Mouse (Mus musculus) heart, embryonic 15.5 days (tissue): ENCODE measurements at regions not wholly inside any gene's neighbourhood (a gene's known extent, or its start where the extent isn't known, plus 50 kb on each side); places are given as distances from the start of the nearest gene placed in this dataset.

Source experiments
- ATAC-seq: fragments of 200-750 bp; cut with Nextera tagmentation; replicated peaks from 2 replicates; pipeline ENCODE4 v1.8.0; 2017; ENCODE audit warnings: low read depth, moderate TSS enrichment; ENCODE audit not compliant: insufficient number of reproducible peaks, insufficient read depth, low FRiP score
- H3K27ac ChIP-seq: fragments of 300-500 bp; sonication (generic); 2 replicates; pipeline ENCODE4 v1.5.1; 2015; ENCODE audit warnings: mild to moderate bottlenecking, inconsistent platforms
- H3K27me3 ChIP-seq: fragments of 300-500 bp; sonication (generic); 2 replicates; pipeline ENCODE4 v1.6.1; 2015; ENCODE audit warnings: inconsistent platforms
- H3K36me3 ChIP-seq: fragments of 300-500 bp; sonication (generic); 2 replicates; pipeline ENCODE4 v1.6.1; 2015; ENCODE audit warnings: mild to moderate bottlenecking, inconsistent platforms
- H3K4me1 ChIP-seq: fragments of 300-500 bp; sonication (generic); replicated peaks from 2 replicates; pipeline ENCODE4 v1.6.1; 2015; ENCODE audit warnings: inconsistent platforms
- H3K4me2 ChIP-seq: fragments of 300-500 bp; sonication (generic); 2 replicates; pipeline ENCODE4 v1.6.1; 2015; ENCODE audit warnings: inconsistent platforms, mild to moderate bottlenecking, moderate library complexity
- H3K4me3 ChIP-seq: fragments of 300-500 bp; sonication (generic); 2 replicates; pipeline ENCODE4 v1.5.1; 2015; ENCODE audit warnings: mild to moderate bottlenecking, inconsistent platforms
- H3K9ac ChIP-seq: fragments of 300-500 bp; sonication (generic); 2 replicates; pipeline ENCODE4 v1.6.1; 2015; ENCODE audit warnings: mild to moderate bottlenecking, inconsistent platforms
- H3K9me3 ChIP-seq: fragments of 300-500 bp; sonication (generic); replicated peaks from 2 replicates; pipeline ENCODE4 v1.6.1; 2016; ENCODE audit warnings: inconsistent platforms
- WGBS: fragments of 180-500 bp; shearing (Covaris S2); methylation state at CpG from one replicate; pipeline ENCODE4 v1.1.7; 2015; ENCODE audit warnings: mixed read lengths; 5-methylcytosine and 5-hydroxymethylcytosine counted together

DNA sequence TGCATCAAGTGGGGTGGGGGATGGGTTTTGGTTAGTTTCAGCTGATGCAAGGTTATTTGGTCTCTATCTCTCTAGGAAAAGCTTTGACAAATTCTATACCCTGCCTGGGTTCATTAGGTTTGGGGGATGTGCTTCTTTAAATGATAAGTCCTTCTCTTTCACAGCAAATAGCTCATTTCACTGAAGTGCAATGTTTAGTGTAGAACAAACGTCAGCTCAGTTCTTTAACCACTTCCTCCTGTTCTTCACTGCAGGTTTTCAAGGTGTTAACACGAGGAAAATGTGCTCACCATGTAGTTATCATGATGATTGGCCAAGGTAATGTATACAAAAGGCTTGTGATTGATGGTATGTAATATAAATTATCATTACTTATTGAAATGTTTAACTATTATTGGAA is 659.5 kb upstream of the A1bg start:
- H3K27ac ChIP-seq, result no peak overlapping the region
- H3K4me2 ChIP-seq, result no peak overlapping the region
- H3K4me1 ChIP-seq, result no peaks in the 10 kb centered on the region
- H3K9ac ChIP-seq, result no peak overlapping the region
- no peak overlapping the region for H3K4me3 ChIP-seq
- no peaks in the 10 kb centered on the region for H3K9me3 ChIP-seq
- 59% methylated on average over 2 of the region's 2 CpGs for WGBS
- no peaks in the 10 kb centered on the region for H3K27me3 ChIP-seq
- no peaks in the 10 kb centered on the region for H3K36me3 ChIP-seq
- ATAC-seq, result no peak

DNA sequence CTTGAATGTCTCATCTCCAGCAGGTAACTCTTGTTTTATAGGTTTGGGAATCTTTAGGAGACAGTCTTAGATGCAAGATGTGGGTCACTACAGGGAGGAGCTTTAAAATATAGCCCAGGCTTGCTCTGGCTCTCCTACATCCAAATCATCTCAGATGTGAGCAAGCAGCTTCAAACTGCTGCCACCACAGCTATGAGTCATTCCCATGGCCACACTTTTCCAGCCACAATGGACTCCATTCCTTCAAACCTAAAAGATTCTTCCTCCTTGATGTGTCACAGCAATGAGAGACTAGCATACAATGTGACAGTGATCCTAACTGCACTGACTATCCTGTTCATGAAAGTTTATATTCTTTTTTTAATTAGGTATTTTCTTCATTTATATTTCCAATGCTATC is 640.5 kb upstream of the A1bg start:
- H3K27ac ChIP-seq, result no peak overlapping the region
- no peaks in the 10 kb centered on the region for H3K9me3 ChIP-seq
- H3K4me2 ChIP-seq, result no peak overlapping the region
- no peak overlapping the region for H3K9ac ChIP-seq
- H3K4me3 ChIP-seq, result no peak overlapping the region
- H3K4me1 ChIP-seq, result 0 out of 2 replicates have a peak, but pooled peaks cover 3% of the 10 kb centered on the region
- ATAC-seq, result no peak
- no peaks in the 10 kb centered on the region for H3K36me3 ChIP-seq
- no peaks in the 10 kb centered on the region for H3K27me3 ChIP-seq

- Histone ChIP-seq H3K4me3 (no peak overlapping the region), H3K27ac (no peak overlapping the region), H3K9me3 (no peaks in the 10 kb centered on the region), H3K9ac (no peak overlapping the region), H3K36me3 (no peaks in the 10 kb centered on the region), H3K4me1 (0 out of 2 replicates have a peak, but pooled peaks cover 3% of the 10 kb centered on the region), H3K27me3 (no peaks in the 10 kb centered on the region), H3K4me2 (no peak overlapping the region)
- WGBS, result 26% methylated on average over 2 of the region's 2 CpGs
- no peak for ATAC-seq
These were observed 639.4 kb upstream of the A1bg start for GRCm38 (mm10) chr15:61562252-61562651.

DNA sequence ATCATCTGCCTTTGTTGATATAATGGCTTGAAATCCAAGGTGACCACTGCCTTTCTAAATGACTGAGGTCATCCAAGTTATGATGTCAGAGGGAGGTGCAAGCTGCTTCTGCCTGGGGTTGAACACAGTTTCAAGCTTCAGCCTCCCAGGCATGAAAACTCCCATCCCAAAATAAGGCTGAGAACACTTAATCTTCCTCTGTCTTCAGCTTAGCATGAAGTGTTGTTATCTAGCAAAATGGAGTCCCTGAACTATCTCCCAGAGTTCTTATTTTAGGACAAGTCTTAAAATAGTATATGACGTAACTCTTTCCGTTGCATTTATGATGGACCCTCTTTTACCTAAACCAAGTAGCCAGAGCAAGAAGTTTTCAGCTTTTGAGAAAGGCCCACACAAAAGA is 631.1 kb upstream of the A1bg start:
- WGBS, result 29% methylated on average over 2 of the region's 2 CpGs
- Histone ChIP-seq H3K9ac (no peak overlapping the region), H3K4me2 (no peak overlapping the region), H3K27me3 (no peaks in the 10 kb centered on the region), H3K4me1 (peaks cover 10% of the 10 kb centered on the region), H3K27ac (peak overlapping the region; percentile 42; the same call in 1 of the 2 replicates), H3K9me3 (no peaks in the 10 kb centered on the region), H3K4me3 (no peak overlapping the region), H3K36me3 (no peaks in the 10 kb centered on the region)
- ATAC-seq, result no peak

- H3K4me3 ChIP-seq, result no peak overlapping the region
- no peak for ATAC-seq
- whole genome bisulfite sequencing, result 73% methylated on average over 8 of the region's 8 CpGs
- H3K4me1 ChIP-seq, result peaks cover 10% of the 10 kb centered on the region
- no peaks in the 10 kb centered on the region for H3K27me3 ChIP-seq
- 0 out of 2 replicates have a peak overlapping the region, but pooled peaks have one; percentile 42 for H3K27ac ChIP-seq
- H3K9me3 ChIP-seq, result no peaks in the 10 kb centered on the region
- H3K36me3 ChIP-seq, result no peaks in the 10 kb centered on the region
- H3K9ac ChIP-seq, result no peak overlapping the region
- no peak overlapping the region for H3K4me2 ChIP-seq
These were observed 630.4 kb upstream of the A1bg start for GRCm38 (mm10) chr15:61553081-61553680.

- H3K9ac ChIP-seq, result no peak overlapping the region
- H3K4me1 ChIP-seq, result peaks cover 10% of the 10 kb centered on the region
- H3K4me2 ChIP-seq, result no peak overlapping the region
- H3K9me3 ChIP-seq, result no peaks in the 10 kb centered on the region
- H3K27me3 ChIP-seq, result no peaks in the 10 kb centered on the region
- ATAC-seq, result no peak
- H3K27ac ChIP-seq, result no peak overlapping the region
- WGBS, result 79% methylated on average over 5 of the region's 5 CpGs
- no peak overlapping the region for H3K4me3 ChIP-seq
- no peaks in the 10 kb centered on the region for H3K36me3 ChIP-seq
These were observed 628.4 kb upstream of the A1bg start for GRCm38 (mm10) chr15:61551206-61551605.

DNA sequence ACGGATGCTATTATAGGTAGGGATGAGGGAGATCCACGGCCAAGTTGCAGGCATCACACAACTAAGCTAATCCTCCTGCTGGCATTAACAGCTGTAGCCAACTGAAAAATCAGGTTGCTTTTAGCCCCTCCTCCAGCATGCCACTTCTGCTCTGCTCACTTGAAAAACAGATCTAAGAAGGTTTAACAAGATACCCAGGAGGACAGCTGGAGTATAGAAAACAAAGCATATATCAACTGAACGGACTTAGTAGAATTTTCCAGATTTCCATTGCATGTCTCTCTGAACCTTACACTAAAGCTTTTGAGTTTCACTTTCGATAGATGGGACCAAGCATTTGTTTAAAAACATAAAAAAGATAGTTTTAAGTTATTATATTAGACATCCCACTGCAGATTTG is 625.6 kb upstream of the A1bg start:
- no peaks in the 10 kb centered on the region for H3K36me3 ChIP-seq
- H3K4me1 ChIP-seq, result peaks cover 5% of the 10 kb centered on the region
- WGBS, result 58% methylated on average over 4 of the region's 4 CpGs
- no peak overlapping the region for H3K4me3 ChIP-seq
- no peaks in the 10 kb centered on the region for H3K9me3 ChIP-seq
- no peak overlapping the region for H3K27ac ChIP-seq
- H3K27me3 ChIP-seq, result no peaks in the 10 kb centered on the region
- no peak for ATAC-seq
- H3K4me2 ChIP-seq, result no peak overlapping the region
- H3K9ac ChIP-seq, result no peak overlapping the region

- ATAC-seq, result no peak
- Histone ChIP-seq H3K27me3 (no peaks in the 10 kb centered on the region), H3K9me3 (no peaks in the 10 kb centered on the region), H3K4me1 (no peaks in the 10 kb centered on the region), H3K4me2 (no peak overlapping the region), H3K27ac (no peak overlapping the region), H3K9ac (no peak overlapping the region), H3K4me3 (no peak overlapping the region), H3K36me3 (no peaks in the 10 kb centered on the region)
- WGBS, result 72% methylated on average over 3 of the region's 3 CpGs
These were observed 623.8 kb upstream of the A1bg start for GRCm38 (mm10) chr15:61546608-61547007.

DNA sequence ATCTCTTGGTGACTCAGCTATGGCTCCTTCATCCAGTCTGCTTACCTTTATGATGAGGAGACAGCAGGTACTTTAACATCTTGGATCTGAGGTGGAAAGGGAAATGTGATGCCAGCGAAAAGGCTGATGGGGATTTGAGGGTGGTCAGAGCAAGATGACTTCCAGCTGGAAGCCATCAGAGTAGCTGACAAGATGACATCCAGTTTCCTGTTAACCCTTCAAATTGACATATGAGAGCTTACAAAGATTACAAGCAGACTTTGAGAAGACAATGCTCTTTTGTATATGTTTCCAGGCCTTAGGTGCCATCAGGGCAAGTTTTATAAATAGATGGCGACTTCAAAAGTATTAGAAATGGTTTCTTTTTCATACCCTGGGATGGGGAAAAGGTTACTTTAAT is 621.3 kb upstream of the A1bg start:
- WGBS, result 48% methylated on average over 2 of the region's 2 CpGs
- Histone ChIP-seq H3K4me2 (no peak overlapping the region), H3K36me3 (no peaks in the 10 kb centered on the region), H3K9ac (no peak overlapping the region), H3K4me3 (no peak overlapping the region), H3K27me3 (no peaks in the 10 kb centered on the region), H3K9me3 (no peaks in the 10 kb centered on the region), H3K27ac (no peak overlapping the region), H3K4me1 (no peaks in the 10 kb centered on the region)
- no peak for ATAC-seq

- no peak overlapping the region for H3K4me3 ChIP-seq
- no peaks in the 10 kb centered on the region for H3K9me3 ChIP-seq
- WGBS, result 73% methylated on average over 4 of the region's 4 CpGs
- no peak overlapping the region for H3K4me2 ChIP-seq
- ATAC-seq, result no peak
- H3K4me1 ChIP-seq, result no peaks in the 10 kb centered on the region
- H3K27me3 ChIP-seq, result no peaks in the 10 kb centered on the region
- no peak overlapping the region for H3K27ac ChIP-seq
- no peak overlapping the region for H3K9ac ChIP-seq
- no peaks in the 10 kb centered on the region for H3K36me3 ChIP-seq
These were observed 618.8 kb upstream of the A1bg start for GRCm38 (mm10) chr15:61541643-61542042.

DNA sequence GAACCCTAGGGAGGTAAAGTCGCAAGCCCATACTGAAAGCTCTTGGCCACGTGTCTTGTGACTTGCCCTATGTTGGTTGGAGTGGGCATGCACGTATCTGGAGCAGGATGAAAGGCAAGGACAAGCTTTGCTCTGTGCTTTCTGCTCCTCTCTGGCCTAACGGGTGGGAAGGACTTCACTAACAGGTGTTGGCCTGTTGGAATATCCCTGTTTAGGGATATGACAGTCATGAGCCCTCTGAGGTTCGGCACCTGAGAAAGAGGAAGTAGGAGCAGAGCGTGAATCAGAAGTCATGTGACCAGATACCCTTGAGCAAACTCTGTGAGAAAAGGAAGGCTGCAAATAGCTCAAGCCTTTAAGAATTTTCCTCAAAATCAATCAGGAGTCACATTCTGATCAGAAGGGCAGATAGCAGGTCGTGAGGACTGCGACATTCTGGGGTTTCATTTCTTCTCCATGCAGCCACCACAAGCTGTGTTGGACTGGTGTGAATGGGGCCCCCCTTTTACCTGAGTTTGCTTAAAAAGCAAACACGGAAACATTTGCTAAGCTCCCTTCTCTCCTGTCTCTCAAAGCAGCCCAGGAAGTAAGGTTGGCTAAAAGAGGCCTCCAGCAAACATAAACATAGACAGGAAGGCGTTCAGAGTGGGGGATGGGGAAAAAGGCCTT is 618.1 kb upstream of the A1bg start:
- no peak overlapping the region for H3K4me2 ChIP-seq
- WGBS, result 57% methylated on average over 10 of the region's 10 CpGs
- H3K36me3 ChIP-seq, result no peaks in the 10 kb centered on the region
- no peak overlapping the region for H3K4me3 ChIP-seq
- no peaks in the 10 kb centered on the region for H3K27me3 ChIP-seq
- no peak overlapping the region for H3K27ac ChIP-seq
- ATAC-seq, result no peak
- 0 out of 2 replicates have a peak, but pooled peaks cover 7% of the 10 kb centered on the region for H3K4me1 ChIP-seq
- H3K9me3 ChIP-seq, result no peaks in the 10 kb centered on the region
- no peak overlapping the region for H3K9ac ChIP-seq

DNA sequence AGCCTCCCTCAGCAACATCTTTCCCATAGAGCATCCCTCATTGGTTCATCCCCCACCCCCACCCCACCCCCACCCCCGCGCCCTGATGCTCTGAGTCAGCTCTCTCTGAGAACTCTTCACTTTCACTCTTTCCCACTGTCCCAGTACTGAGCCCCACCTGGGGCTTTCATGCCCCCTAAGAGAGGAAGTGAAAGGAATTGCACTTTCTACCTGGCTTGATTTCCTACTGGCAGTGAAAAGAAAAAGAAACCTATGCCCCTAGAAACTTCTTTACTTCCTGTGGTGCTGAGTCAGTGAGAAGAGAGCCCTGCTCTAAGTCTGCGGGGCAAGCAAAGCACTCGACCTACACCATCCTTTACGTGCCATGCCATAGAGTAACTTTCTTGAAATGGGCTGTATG is 616.1 kb upstream of the A1bg start:
- Histone ChIP-seq H3K27me3 (no peaks in the 10 kb centered on the region), H3K4me3 (no peak overlapping the region), H3K4me1 (peaks cover 13% of the 10 kb centered on the region; the same call in 1 of the 2 replicates), H3K9me3 (no peaks in the 10 kb centered on the region), H3K4me2 (no peak overlapping the region), H3K36me3 (no peaks in the 10 kb centered on the region), H3K27ac (no peak overlapping the region), H3K9ac (no peak overlapping the region)
- no peak for ATAC-seq
- WGBS, result 56% methylated on average over 5 of the region's 5 CpGs
